19 mouse cellular contexts compared by ENCODE assay signal in the genomic region with DNA sequence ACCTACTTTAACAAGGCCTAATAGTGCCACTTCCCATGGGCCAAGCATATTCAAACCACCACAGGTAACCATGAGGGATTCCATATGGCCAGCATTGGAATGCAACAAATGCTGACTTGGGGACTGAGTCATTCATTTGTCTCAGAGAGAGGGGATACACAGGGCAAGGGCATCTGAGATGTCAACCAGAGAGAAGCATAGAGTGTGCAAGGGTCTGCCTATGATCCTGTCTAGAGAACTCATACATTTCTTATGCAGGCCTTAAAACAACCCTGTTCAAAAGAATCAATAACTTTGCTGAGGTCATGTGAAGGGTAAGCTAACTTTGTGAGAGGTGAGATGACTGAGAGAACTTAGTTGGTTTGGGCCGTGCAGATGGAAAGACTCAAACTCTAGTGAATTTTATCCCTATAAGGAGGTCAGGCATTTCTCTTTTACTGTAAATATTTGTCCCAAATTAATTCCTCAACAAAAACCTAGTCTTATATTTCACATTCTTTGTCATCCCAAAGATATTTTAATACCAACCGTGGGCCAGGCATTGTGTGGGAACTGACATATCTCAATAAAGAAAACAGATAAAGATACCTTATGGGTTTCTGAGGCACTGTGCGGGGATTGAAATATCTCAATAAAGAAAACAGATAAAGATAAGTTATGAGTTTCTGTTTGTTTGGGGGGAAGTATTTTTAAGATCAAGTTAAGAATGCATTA.
DNase-seq lines count a peak whose midpoint lies in the region; ATAC-seq lines count a peak whose summit lies in the region.
"Had no signal": no experiment of that assay in that cellular context is flagged by ENCODE, and none has a peak within 500 bp of the region (broad histone marks: within the 10 kb centered on the region; RNA-seq: fewer than 3 reads in every experiment).

No protein-coding gene starts in this region.

- no peaks in the 10 kb centered on the region for H3K36me3 ChIP-seq in heart, embryonic 12.5 days
- no peaks in the 10 kb centered on the region for H3K36me3 ChIP-seq in kidney, embryonic 16.5 days (ENCODE audit: insufficient read depth, low read length)
- no peaks in the 10 kb centered on the region for H3K36me3 ChIP-seq in lung, embryonic 16.5 days (ENCODE audit: control insufficient read depth, insufficient read depth, low read length)
- H3K36me3 ChIP-seq in stomach, embryonic 16.5 days (ENCODE audit: control insufficient read depth, insufficient read depth, low read length): no peaks in the 10 kb centered on the region
- H3K36me3 ChIP-seq: embryonic facial prominence, embryonic 13.5 days; forebrain, embryonic 12.5 days; hindbrain, embryonic 12.5 days had no signal

- no peak overlapping the region for H3K9ac ChIP-seq in heart, embryonic 12.5 days
- H3K9ac ChIP-seq in kidney, embryonic 16.5 days (replicated peaks; ENCODE audit: low read length): no peak overlapping the region
- H3K9ac ChIP-seq in lung, embryonic 16.5 days (ENCODE audit: low read length): no peak overlapping the region
- no peak overlapping the region for H3K9ac ChIP-seq in stomach, embryonic 16.5 days (ENCODE audit: low read length)
- H3K9ac ChIP-seq: embryonic facial prominence, embryonic 13.5 days; forebrain, embryonic 12.5 days; hindbrain, embryonic 12.5 days had no signal

- intact Hi-C loops in heart, postnatal 36 days (cut with DNase I): no loop called here

- DNase-seq in heart, postnatal 36 days: no peak
- DNase-seq in kidney, postnatal 4 days: no peak
- no peak for DNase-seq in lung, postnatal 25 days (ENCODE audit: low spot score)
- DNase-seq: adrenal gland, postnatal 10 days; cerebellum, adult 11 months; cerebellum, adult 8-10 months; cerebellum, postnatal 14 days; gastrocnemius, postnatal 10 days; heart, adult 2 months; heart, postnatal 4 days had no signal

- no peak for ATAC-seq in heart, embryonic 12.5 days (ENCODE audit: insufficient number of reproducible peaks, low FRiP score)
- ATAC-seq in kidney, embryonic 16.5 days (ENCODE audit: low FRiP score, low TSS enrichment): peak; percentile 25; the same call in 1 of the 2 replicates
- peak; percentile 39; the same call in 1 of the 2 replicates for ATAC-seq in lung, embryonic 16.5 days (ENCODE audit: low read depth)
- ATAC-seq in stomach, embryonic 16.5 days (ENCODE audit: insufficient read depth, low FRiP score): peak; percentile 51; the same call in 1 of the 2 replicates
- ATAC-seq: forebrain, embryonic 16.5 days had no signal

- WGBS in heart, embryonic 12.5 days: 63% methylated on average over 3 of the region's 3 CpGs
- 56% methylated on average over 3 of the region's 3 CpGs for WGBS in kidney, embryonic 16.5 days
- WGBS in lung, embryonic 16.5 days: 47% methylated on average over 3 of the region's 3 CpGs
- WGBS in stomach, embryonic 16.5 days: 36% methylated on average over 3 of the region's 3 CpGs

- 0 out of 2 replicates have a peak overlapping the region, but pooled peaks have one; percentile 8 for H3K27ac ChIP-seq in heart, embryonic 12.5 days (ENCODE audit: poor library complexity, severe bottlenecking)
- peak overlapping the region; percentile 56 for H3K27ac ChIP-seq in kidney, embryonic 16.5 days (ENCODE audit: low read length)
- peak overlapping the region; percentile 59 for H3K27ac ChIP-seq in lung, embryonic 16.5 days (ENCODE audit: low read length)
- H3K27ac ChIP-seq in stomach, embryonic 16.5 days (ENCODE audit: low read length): 0 out of 2 replicates have a peak overlapping the region, but pooled peaks have one; percentile 24
- H3K27ac ChIP-seq: embryonic facial prominence, embryonic 13.5 days; forebrain, embryonic 12.5 days; heart, adult 2 months; hindbrain, embryonic 12.5 days had no signal

- H3K4me2 ChIP-seq in heart, embryonic 12.5 days: no peak overlapping the region
- no peak overlapping the region for H3K4me2 ChIP-seq in kidney, embryonic 16.5 days (replicated peaks; ENCODE audit: low read depth, low read length)
- no peak overlapping the region for H3K4me2 ChIP-seq in lung, embryonic 16.5 days (ENCODE audit: low read depth, low read length)
- no peak overlapping the region for H3K4me2 ChIP-seq in stomach, embryonic 16.5 days (ENCODE audit: low read depth, low read length)
- H3K4me2 ChIP-seq: embryonic facial prominence, embryonic 13.5 days; forebrain, embryonic 12.5 days; heart, embryonic 11.5 days; hindbrain, embryonic 12.5 days had no signal

- H3K27me3 ChIP-seq in heart, embryonic 12.5 days (replicated peaks): no peaks in the 10 kb centered on the region
- H3K27me3 ChIP-seq in kidney, embryonic 16.5 days (ENCODE audit: insufficient read depth, low read length): no peaks in the 10 kb centered on the region
- no peaks in the 10 kb centered on the region for H3K27me3 ChIP-seq in lung, embryonic 16.5 days (ENCODE audit: control insufficient read depth, insufficient read depth, low read depth, low read length)
- no peaks in the 10 kb centered on the region for H3K27me3 ChIP-seq in stomach, embryonic 16.5 days (ENCODE audit: control insufficient read depth, insufficient read depth, low read length)
- H3K27me3 ChIP-seq: embryonic facial prominence, embryonic 13.5 days; forebrain, embryonic 12.5 days; hindbrain, embryonic 12.5 days had no signal

- H3K4me1 ChIP-seq in heart, embryonic 12.5 days (replicated peaks): no peaks in the 10 kb centered on the region
- no peaks in the 10 kb centered on the region for H3K4me1 ChIP-seq in kidney, embryonic 16.5 days (ENCODE audit: insufficient read depth, low read length)
- H3K4me1 ChIP-seq in lung, embryonic 16.5 days (replicated peaks; ENCODE audit: control insufficient read depth, insufficient read depth, low read length): 0 out of 2 replicates have a peak, but pooled peaks cover 3% of the 10 kb centered on the region
- H3K4me1 ChIP-seq in stomach, embryonic 16.5 days (ENCODE audit: control insufficient read depth, insufficient read depth, low read length): peaks cover 4% of the 10 kb centered on the region; the same call in 1 of the 2 replicates
- H3K4me1 ChIP-seq: embryonic facial prominence, embryonic 13.5 days; forebrain, embryonic 12.5 days; hindbrain, embryonic 12.5 days had no signal

- H3K9me3 ChIP-seq in heart, embryonic 12.5 days (replicated peaks): 0 out of 2 replicates have a peak, but pooled peaks cover 3% of the 10 kb centered on the region
- H3K9me3 ChIP-seq in kidney, embryonic 16.5 days (ENCODE audit: low read length): no peaks in the 10 kb centered on the region
- H3K9me3 ChIP-seq in lung, embryonic 16.5 days (ENCODE audit: control insufficient read depth, low read length): no peaks in the 10 kb centered on the region
- H3K9me3 ChIP-seq in stomach, embryonic 16.5 days (replicated peaks; ENCODE audit: control insufficient read depth, low read length): no peaks in the 10 kb centered on the region
- H3K9me3 ChIP-seq: embryonic facial prominence, embryonic 13.5 days; forebrain, embryonic 12.5 days; hindbrain, embryonic 12.5 days had no signal

- no peak overlapping the region for H3K4me3 ChIP-seq in heart, embryonic 12.5 days
- no peak overlapping the region for H3K4me3 ChIP-seq in kidney, embryonic 16.5 days (ENCODE audit: low read length)
- no peak overlapping the region for H3K4me3 ChIP-seq in lung, embryonic 16.5 days (ENCODE audit: low read length)
- no peak overlapping the region for H3K4me3 ChIP-seq in stomach, embryonic 16.5 days (replicated peaks; ENCODE audit: low read length)
- H3K4me3 ChIP-seq: embryonic facial prominence, embryonic 13.5 days; forebrain, embryonic 12.5 days; heart, adult 2 months; hindbrain, embryonic 12.5 days had no signal

Comparison
In these comparisons a context has a peak if more than half of its experiments do, and no peak if none do; other contexts are left out.
1. H3K27ac ChIP-seq: peak in every context shown above with its lines; median percentile 59 in lung, embryonic 16.5 days; 56 in kidney, embryonic 16.5 days; 24 in stomach, embryonic 16.5 days; 8 in heart, embryonic 12.5 days.